ENCODE assay signal across 9 mouse cellular contexts in the genomic region with DNA sequence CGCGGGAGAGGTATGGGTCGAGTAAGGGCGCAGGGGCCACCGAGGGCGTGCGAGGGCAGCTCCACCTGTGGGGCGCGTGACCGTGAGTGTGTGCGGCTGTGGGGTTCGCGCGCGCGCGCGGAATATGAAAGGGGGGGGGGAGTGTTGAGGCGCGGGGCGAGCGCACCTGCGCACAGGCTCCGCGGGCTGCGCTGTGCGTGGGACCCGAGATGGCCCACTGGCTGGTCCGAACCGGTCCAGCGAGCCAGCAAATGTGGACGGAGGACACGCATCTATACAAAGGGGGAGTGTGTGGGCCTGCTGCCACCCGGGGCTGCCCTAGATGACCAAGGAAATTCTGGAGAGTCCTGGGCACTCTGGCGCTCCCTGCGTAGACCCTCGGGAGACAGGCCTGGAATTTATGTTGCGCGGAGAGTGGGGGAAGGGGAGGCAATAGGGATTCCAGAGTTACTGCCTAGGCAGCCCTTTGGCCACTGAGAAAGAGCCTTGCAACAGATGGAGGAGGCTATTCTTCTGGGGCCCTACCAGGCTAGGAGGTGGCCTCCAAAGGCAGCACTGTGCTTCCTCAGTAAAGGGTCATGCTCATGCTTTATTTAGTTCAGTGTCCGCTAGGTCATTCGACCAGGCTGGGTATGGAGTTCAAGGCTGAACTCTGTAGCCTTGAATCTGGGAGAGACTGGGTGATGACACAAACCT. TPM values are rescaled to one million over a fixed set of nuclear protein-coding genes. Genes with fewer than 3 reads are reported as not detected.
A peak's percentile ranks its signal among the peaks of the same experiment; 100 is the strongest.
DNase-seq lines count a peak whose midpoint lies in the region; ATAC-seq and TF ChIP-seq lines count a peak whose summit lies in the region.
"Had no signal": no experiment of that assay in that cellular context is flagged by ENCODE, and none has a peak within 500 bp of the region (broad histone marks: within the 10 kb centered on the region; RNA-seq: fewer than 3 reads in every experiment).

No protein-coding gene starts in this region.

- TF ChIP-seq CTCF in liver, adult 2 months (IDR thresholded peaks at IDR 0.05; ENCODE audit: low read depth, low read length), result no peak

- H3K4me1 ChIP-seq in forebrain, embryonic 15.5 days, result peaks cover 20% of the 10 kb centered on the region
- H3K4me1 ChIP-seq in hindbrain, embryonic 16.5 days (ENCODE audit: control insufficient read depth, insufficient read depth, low read depth, low read length), result peaks cover 16% of the 10 kb centered on the region
- peaks cover 34% of the 10 kb centered on the region for H3K4me1 ChIP-seq in liver, adult 2 months (ENCODE audit: control insufficient read depth, insufficient read depth, low read length)

- TF ChIP-seq POLR2A in liver, adult 2 months (IDR thresholded peaks at IDR 0.05; ENCODE audit: extremely low read depth, insufficient read depth, low read length), result peak; percentile 32; the same call in 1 of the 2 replicates

- H3K4me3 ChIP-seq in forebrain, embryonic 15.5 days, result peak overlapping the region; percentile 62
- peak overlapping the region; percentile 56 for H3K4me3 ChIP-seq in hindbrain, embryonic 16.5 days (ENCODE audit: low read length)
- H3K4me3 ChIP-seq in liver, adult 2 months (ENCODE audit: insufficient read depth, low read depth, low read length), result peak overlapping the region; percentile 96

- peak overlapping the region; percentile 81 for H3K27ac ChIP-seq in forebrain, embryonic 15.5 days (replicated peaks)
- peak overlapping the region; percentile 96 for H3K27ac ChIP-seq in hindbrain, embryonic 16.5 days (ENCODE audit: low read depth, low read length)
- peak overlapping the region; percentile 99 for H3K27ac ChIP-seq in liver, adult 2 months (replicated peaks; ENCODE audit: insufficient read depth, low read depth, low read length)

- peaks cover 34% of the 10 kb centered on the region for H3K36me3 ChIP-seq in forebrain, embryonic 15.5 days
- H3K36me3 ChIP-seq in hindbrain, embryonic 16.5 days (ENCODE audit: control insufficient read depth, insufficient read depth, low read length), result peaks cover 30% of the 10 kb centered on the region
- peaks cover 23% of the 10 kb centered on the region for H3K36me3 ChIP-seq in liver, adult 2 months (ENCODE audit: control insufficient read depth, insufficient read depth, low read length)

- ATAC-seq in forebrain, embryonic 15.5 days (replicated peaks), result peak; percentile 78
- peak; percentile 83 for ATAC-seq in hindbrain, embryonic 16.5 days
- ATAC-seq in monocyte, adult 5-6 weeks (replicated peaks; ENCODE audit: insufficient number of reproducible peaks, low FRiP score, low TSS enrichment, poor library complexity, severe bottlenecking), result 0 out of 2 replicates have a peak, but pooled peaks have one; percentile 20

- peak; percentile 71 to 77 for DNase-seq in right cerebral cortex, postnatal 10 days (ENCODE audit: low spot score in 2 of 2)
- DNase-seq in right cerebral cortex, postnatal 36 days (ENCODE audit: low spot score in 2 of 2), result no peak
- DNase-seq in adrenal gland, postnatal 10 days, result peak; percentile 59
- DNase-seq in liver, adult 2 months (ENCODE audit: extremely low read depth, low read depth, low spot score), result peak; percentile 95
- no peak for DNase-seq in right cerebral cortex, adult 18-20 months

- H3K27me3 ChIP-seq in forebrain, embryonic 15.5 days, result no peaks in the 10 kb centered on the region
- no peaks in the 10 kb centered on the region for H3K27me3 ChIP-seq in hindbrain, embryonic 16.5 days (replicated peaks; ENCODE audit: control insufficient read depth, insufficient read depth, low read length)
- no peaks in the 10 kb centered on the region for H3K27me3 ChIP-seq in liver, adult 2 months (ENCODE audit: control insufficient read depth, insufficient read depth, low read length)

- peak overlapping the region; percentile 77 for H3K9ac ChIP-seq in forebrain, embryonic 15.5 days (replicated peaks)
- peak overlapping the region; percentile 93 for H3K9ac ChIP-seq in hindbrain, embryonic 16.5 days (ENCODE audit: low read depth, low read length)
- peak overlapping the region; percentile 99 for H3K9ac ChIP-seq in liver, adult 2 months (ENCODE audit: low read depth, low read length)

- H3K9me3 ChIP-seq in forebrain, embryonic 15.5 days, result peaks cover 9% of the 10 kb centered on the region; the same call in 1 of the 2 replicates
- peaks cover 18% of the 10 kb centered on the region for H3K9me3 ChIP-seq in hindbrain, embryonic 16.5 days (ENCODE audit: control insufficient read depth, low read length)

- WGBS in forebrain, embryonic 15.5 days, result under 1% methylated on average over 40 of the region's 41 CpGs
- under 1% methylated on average over 39 of the region's 41 CpGs for WGBS in hindbrain, embryonic 16.5 days
- under 1% methylated on average over 39 of the region's 41 CpGs for WGBS in liver, adult 2 months

- peak overlapping the region; percentile 61 for H3K4me2 ChIP-seq in forebrain, embryonic 15.5 days (replicated peaks)
- H3K4me2 ChIP-seq in hindbrain, embryonic 16.5 days (ENCODE audit: low read length), result peak overlapping the region; percentile 78

- peaks cover 36% of the 10 kb centered on the region for H3K79me2 ChIP-seq in liver, adult 2 months (ENCODE audit: control insufficient read depth, insufficient read depth, low read length)

RNA-seq across cellular contexts. Expression of a gene that starts 0.5 kb away (rescaled TPM):
- total RNA-seq in adrenal gland, postnatal 10 days (2021), result 1 to 10 TPM in 1 of 2 experiments, not detected in 1; 1.3 TPM
- not detected in 2 replicates for polyA plus RNA-seq in forebrain, embryonic 15.5 days (2015; fragmentation: Nextera tagmentation; extraction: Ambion mirVana)
- polyA plus RNA-seq in hindbrain, embryonic 16.5 days (2015; fragmentation: Nextera tagmentation; extraction: Ambion mirVana), result 0.87 TPM in 1 of 2 replicates, not detected in the other
- not detected in 2 replicates for total RNA-seq in liver, adult 2 months (2014; rRNA removed)
- not detected in 2 replicates for polyA plus RNA-seq in liver, adult 2 months (2012; rRNA removed)
- 7.7 TPM in 1 of 3 replicates, not detected in the others for total RNA-seq in monocyte, adult 5-6 weeks (2017)

RNA-seq across cellular contexts. Expression of a gene that starts 0.5 kb away (rescaled TPM):
- total RNA-seq in adrenal gland, postnatal 10 days (2021), result 10 to 100 TPM; 37.6 to 42.0 TPM
- 34.9 and 35.8 TPM in 2 replicates for polyA plus RNA-seq in forebrain, embryonic 15.5 days (2015; fragmentation: Nextera tagmentation; extraction: Ambion mirVana)
- polyA plus RNA-seq in hindbrain, embryonic 16.5 days (2015; fragmentation: Nextera tagmentation; extraction: Ambion mirVana), result 41.9 and 45.6 TPM in 2 replicates
- 31.1 and 47.2 TPM in 2 replicates for total RNA-seq in liver, adult 2 months (2014; rRNA removed)
- 73.6 and 74.7 TPM in 2 replicates for polyA plus RNA-seq in liver, adult 2 months (2012; rRNA removed)
- total RNA-seq in monocyte, adult 5-6 weeks (2017), result 0.85 to 5.5 TPM (median 2.1 TPM) in 3 replicates

RNA-seq across cellular contexts. Expression of a gene that starts 4.8 kb away (rescaled TPM):
- total RNA-seq in adrenal gland, postnatal 10 days (2021), result not detected
- polyA plus RNA-seq in forebrain, embryonic 15.5 days (2015; fragmentation: Nextera tagmentation; extraction: Ambion mirVana), result not detected in 2 replicates
- polyA plus RNA-seq in hindbrain, embryonic 16.5 days (2015; fragmentation: Nextera tagmentation; extraction: Ambion mirVana), result not detected in 2 replicates
- not detected in 2 replicates for total RNA-seq in liver, adult 2 months (2014; rRNA removed)
- not detected in 2 replicates for polyA plus RNA-seq in liver, adult 2 months (2012; rRNA removed)
- not detected in 3 replicates for total RNA-seq in monocyte, adult 5-6 weeks (2017)
- total RNA-seq: hematopoietic stem cell, adult 5-6 weeks had no signal

RNA-seq across cellular contexts. Expression of a gene that starts 7.7 kb away (rescaled TPM):
- 1 to 10 TPM; 6.1 to 6.2 TPM for total RNA-seq in adrenal gland, postnatal 10 days (2021)
- polyA plus RNA-seq in forebrain, embryonic 15.5 days (2015; fragmentation: Nextera tagmentation; extraction: Ambion mirVana), result 15.8 and 20.5 TPM in 2 replicates
- 11.4 and 13.8 TPM in 2 replicates for polyA plus RNA-seq in hindbrain, embryonic 16.5 days (2015; fragmentation: Nextera tagmentation; extraction: Ambion mirVana)
- 0.83 and 1.5 TPM in 2 replicates for total RNA-seq in liver, adult 2 months (2014; rRNA removed)
- 2.0 and 2.4 TPM in 2 replicates for polyA plus RNA-seq in liver, adult 2 months (2012; rRNA removed)
- total RNA-seq in monocyte, adult 5-6 weeks (2017), result 2.6 to 2.8 TPM (median 2.6 TPM) in 3 replicates

RNA-seq across cellular contexts. Expression of a gene that starts 21.6 kb away (rescaled TPM):
- total RNA-seq in adrenal gland, postnatal 10 days (2021), result 100 to 1,000 TPM; 198 to 328 TPM
- polyA plus RNA-seq in forebrain, embryonic 15.5 days (2015; fragmentation: Nextera tagmentation; extraction: Ambion mirVana), result 3.0 and 3.4 TPM in 2 replicates
- polyA plus RNA-seq in hindbrain, embryonic 16.5 days (2015; fragmentation: Nextera tagmentation; extraction: Ambion mirVana), result 7.8 and 8.2 TPM in 2 replicates
- total RNA-seq in liver, adult 2 months (2014; rRNA removed), result 1,102 and 1,282 TPM in 2 replicates
- polyA plus RNA-seq in liver, adult 2 months (2012; rRNA removed), result 1,074 and 1,160 TPM in 2 replicates
- total RNA-seq in monocyte, adult 5-6 weeks (2017), result not detected in 3 replicates
- total RNA-seq: hematopoietic stem cell, adult 5-6 weeks had no signal

Comparison
In these comparisons a context has a peak if more than half of its experiments do, and no peak if none do; other contexts are left out.
1. DNase-seq: peak in right cerebral cortex, postnatal 10 days (2 of 2), adrenal gland, postnatal 10 days (single experiment) and liver, adult 2 months (single experiment); none in right cerebral cortex, postnatal 36 days (0 of 2) and right cerebral cortex, adult 18-20 months (single experiment).
2. ATAC-seq: peak in every context shown above with its lines; median percentile 83 in hindbrain, embryonic 16.5 days; 78 in forebrain, embryonic 15.5 days; 20 in monocyte, adult 5-6 weeks.
3. Peak in every context shown above with its lines, with median percentiles within 50 percentile points of each other: H3K27ac ChIP-seq, H3K4me3 ChIP-seq and H3K9ac ChIP-seq.